Comparison of ENCODE assay signal across 8 mouse cellular contexts in genomic region chr8:4193588-4193894, GRCm38 (mm10). TPM values are rescaled to one million over a fixed set of nuclear protein-coding genes. Genes with fewer than 3 reads are reported as not detected.
A peak's percentile ranks its signal among the peaks of the same experiment; 100 is the strongest.
DNase-seq lines count a peak whose midpoint lies in the region; ATAC-seq and TF ChIP-seq lines count a peak whose summit lies in the region.
"Had no signal": no experiment of that assay in that cellular context is flagged by ENCODE, and none has a peak within 500 bp of the region (broad histone marks: within the 10 kb centered on the region; RNA-seq: fewer than 3 reads in every experiment).

No protein-coding gene starts in this region.

- H3K9ac ChIP-seq in kidney, embryonic 14.5 days (ENCODE audit: low read depth, low read length): no peak overlapping the region; the same call in 1 of the 2 replicates
- H3K9ac ChIP-seq in forebrain, embryonic 15.5 days (replicated peaks): no peak overlapping the region
- no peak overlapping the region for H3K9ac ChIP-seq in liver, postnatal 0 days (replicated peaks)

- no peak for DNase-seq in kidney, adult 9 months
- DNase-seq in liver, postnatal 0 days: no peak
- no peak for DNase-seq in thymus, postnatal 4 days
- DNase-seq in thymus, postnatal 10 days (ENCODE audit: low spot score in 2 of 2): no peak

- H3K36me3 ChIP-seq in kidney, embryonic 14.5 days (ENCODE audit: control insufficient read depth, insufficient read depth, low read length): peaks cover 2% of the 10 kb centered on the region; the same call in 1 of the 2 replicates
- H3K36me3 ChIP-seq in E14TG2a.4 (ENCODE audit: insufficient read depth, low read length): no peaks in the 10 kb centered on the region
- peaks cover 41% of the 10 kb centered on the region for H3K36me3 ChIP-seq in forebrain, embryonic 15.5 days
- H3K36me3 ChIP-seq in liver, postnatal 0 days (replicated peaks; ENCODE audit: insufficient read depth, low read length): no peaks in the 10 kb centered on the region

- 47% methylated on average over 7 of the region's 7 CpGs for WGBS in kidney, embryonic 14.5 days
- WGBS in forebrain, embryonic 15.5 days: 57% methylated on average over 7 of the region's 7 CpGs
- 48% methylated on average over 7 of the region's 7 CpGs for WGBS in liver, postnatal 0 days (ENCODE audit: insufficient replicate concordance)

- peaks cover 3% of the 10 kb centered on the region; the same call in 1 of the 2 replicates for H3K4me1 ChIP-seq in kidney, embryonic 14.5 days (ENCODE audit: control insufficient read depth, insufficient read depth, low read length)
- H3K4me1 ChIP-seq in E14TG2a.4 (replicated peaks; ENCODE audit: low read depth, low read length): peaks cover 21% of the 10 kb centered on the region
- H3K4me1 ChIP-seq in forebrain, embryonic 15.5 days: peaks cover 18% of the 10 kb centered on the region
- H3K4me1 ChIP-seq in liver, postnatal 0 days (ENCODE audit: insufficient read depth): peaks cover 15% of the 10 kb centered on the region

- no peak overlapping the region for H3K4me3 ChIP-seq in kidney, embryonic 14.5 days (ENCODE audit: low read length)
- H3K4me3 ChIP-seq in E14TG2a.4 (replicated peaks; ENCODE audit: low read length): peak overlapping the region; percentile 56; the same call in 1 of the 2 replicates
- no peak overlapping the region for H3K4me3 ChIP-seq in forebrain, embryonic 15.5 days
- no peak overlapping the region for H3K4me3 ChIP-seq in liver, postnatal 0 days (ENCODE audit: low read depth, low read length)
- H3K4me3 ChIP-seq: heart, adult 2 months had no signal

- H3K27ac ChIP-seq in kidney, embryonic 14.5 days (ENCODE audit: low read depth, low read length): no peak overlapping the region
- peak overlapping the region; percentile 70; the same call in 1 of the 2 replicates for H3K27ac ChIP-seq in forebrain, embryonic 15.5 days (replicated peaks)
- H3K27ac ChIP-seq in liver, postnatal 0 days (ENCODE audit: low read depth): no peak overlapping the region
- H3K27ac ChIP-seq: heart, adult 2 months had no signal

- ATAC-seq in kidney, embryonic 14.5 days (ENCODE audit: low FRiP score, low TSS enrichment): peak; percentile 20; the same call in 1 of the 2 replicates
- peak; percentile 17 for ATAC-seq in forebrain, embryonic 15.5 days (replicated peaks)
- ATAC-seq in liver, postnatal 0 days: no peak

- H3K27me3 ChIP-seq in kidney, embryonic 14.5 days (ENCODE audit: control insufficient read depth, insufficient read depth, low read length): no peaks in the 10 kb centered on the region
- H3K27me3 ChIP-seq in E14TG2a.4 (ENCODE audit: insufficient read depth, low read length): peaks cover 68% of the 10 kb centered on the region
- H3K27me3 ChIP-seq in forebrain, embryonic 15.5 days: no peaks in the 10 kb centered on the region
- no peaks in the 10 kb centered on the region for H3K27me3 ChIP-seq in liver, postnatal 0 days (ENCODE audit: insufficient read depth, low read length)

- TF ChIP-seq CTCF in E14TG2a.4 (conservative IDR thresholded peaks at IDR 0.05; ENCODE audit: low read length): no peak
- no peak for TF ChIP-seq CTCF in liver, postnatal 0 days (IDR thresholded peaks at IDR 0.05; ENCODE audit: low read depth)

- H3K4me2 ChIP-seq in kidney, embryonic 14.5 days (replicated peaks; ENCODE audit: low read depth, low read length): peak overlapping the region; percentile 21; the same call in 1 of the 2 replicates
- no peak overlapping the region for H3K4me2 ChIP-seq in forebrain, embryonic 15.5 days (replicated peaks)
- peak overlapping the region; percentile 31; the same call in 1 of the 2 replicates for H3K4me2 ChIP-seq in liver, postnatal 0 days (ENCODE audit: low read depth, low read length)

- H3K9me3 ChIP-seq in kidney, embryonic 14.5 days (ENCODE audit: control insufficient read depth, low read length): no peaks in the 10 kb centered on the region
- H3K9me3 ChIP-seq in E14TG2a.4 (ENCODE audit: low read length): no peaks in the 10 kb centered on the region
- H3K9me3 ChIP-seq in forebrain, embryonic 15.5 days: no peaks in the 10 kb centered on the region
- H3K9me3 ChIP-seq in liver, postnatal 0 days (ENCODE audit: low read length): no peaks in the 10 kb centered on the region

- TF ChIP-seq EP300 in liver, postnatal 0 days (IDR thresholded peaks at IDR 0.05; ENCODE audit: low read depth): no peak

RNA-seq across cellular contexts. Expression of gene Prr36, which starts 23.7 kb away (rescaled TPM):
- polyA plus RNA-seq in kidney, embryonic 14.5 days (2014; fragmentation: Nextera tagmentation; extraction: Ambion mirVana): 3.8 and 7.1 TPM in 2 replicates
- polyA plus RNA-seq in forebrain, embryonic 15.5 days (2015; fragmentation: Nextera tagmentation; extraction: Ambion mirVana): 40.5 and 52.5 TPM in 2 replicates
- 0.12 and 0.15 TPM in 2 replicates for polyA plus RNA-seq in liver, postnatal 0 days (2015; fragmentation: Nextera tagmentation; extraction: Ambion mirVana)

RNA-seq across cellular contexts. Expression of gene Evi5l, which starts 27.2 kb away (rescaled TPM):
- 12.8 and 18.3 TPM in 2 replicates for polyA plus RNA-seq in kidney, embryonic 14.5 days (2014; fragmentation: Nextera tagmentation; extraction: Ambion mirVana)
- polyA plus RNA-seq in forebrain, embryonic 15.5 days (2015; fragmentation: Nextera tagmentation; extraction: Ambion mirVana): 98.4 and 98.9 TPM in 2 replicates
- polyA plus RNA-seq in liver, postnatal 0 days (2015; fragmentation: Nextera tagmentation; extraction: Ambion mirVana): 2.8 and 3.8 TPM in 2 replicates

RNA-seq across cellular contexts. Expression of gene Lrrc8e, which starts 33.1 kb away (rescaled TPM):
- polyA plus RNA-seq in kidney, embryonic 14.5 days (2014; fragmentation: Nextera tagmentation; extraction: Ambion mirVana): 0.41 and 0.43 TPM in 2 replicates
- not detected in 2 replicates for polyA plus RNA-seq in forebrain, embryonic 15.5 days (2015; fragmentation: Nextera tagmentation; extraction: Ambion mirVana)
- polyA plus RNA-seq in liver, postnatal 0 days (2015; fragmentation: Nextera tagmentation; extraction: Ambion mirVana): 0.11 and 0.13 TPM in 2 replicates

RNA-seq across cellular contexts. Expression of gene Map2k7, which starts 45.0 kb away (rescaled TPM):
- 22.6 and 24.3 TPM in 2 replicates for polyA plus RNA-seq in kidney, embryonic 14.5 days (2014; fragmentation: Nextera tagmentation; extraction: Ambion mirVana)
- polyA plus RNA-seq in forebrain, embryonic 15.5 days (2015; fragmentation: Nextera tagmentation; extraction: Ambion mirVana): 26.3 and 27.5 TPM in 2 replicates
- polyA plus RNA-seq in liver, postnatal 0 days (2015; fragmentation: Nextera tagmentation; extraction: Ambion mirVana): 10.5 and 10.7 TPM in 2 replicates

RNA-seq across cellular contexts. Expression of gene Gm49320, which starts 45.1 kb away (rescaled TPM):
- polyA plus RNA-seq in kidney, embryonic 14.5 days (2014; fragmentation: Nextera tagmentation; extraction: Ambion mirVana): 0.86 and 2.2 TPM in 2 replicates
- polyA plus RNA-seq in forebrain, embryonic 15.5 days (2015; fragmentation: Nextera tagmentation; extraction: Ambion mirVana): 0.89 and 1.3 TPM in 2 replicates
- 0.12 TPM in 1 of 2 replicates, not detected in the other for polyA plus RNA-seq in liver, postnatal 0 days (2015; fragmentation: Nextera tagmentation; extraction: Ambion mirVana)
